16 mouse cellular contexts compared by ENCODE assay signal in the genomic region with DNA sequence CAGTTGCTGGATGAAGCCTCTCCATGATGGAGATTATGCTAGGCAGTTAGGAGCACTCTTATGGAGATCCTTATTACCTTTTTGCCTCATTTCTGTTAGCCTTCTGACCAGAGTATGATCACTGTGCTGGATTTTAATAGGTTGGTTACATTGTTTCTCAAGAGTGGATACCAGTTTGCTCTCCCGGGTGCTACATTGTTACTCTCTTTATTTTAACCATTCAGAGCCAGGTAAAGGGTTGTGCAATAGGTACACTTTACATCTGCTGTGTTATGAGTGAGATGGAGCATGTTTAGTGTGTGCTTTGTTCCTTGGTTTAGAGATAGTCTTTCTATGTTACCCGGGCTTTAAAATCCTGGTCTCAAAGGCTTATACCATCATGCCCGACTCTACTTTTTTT.
"Had no signal": no experiment of that assay in that cellular context is flagged by ENCODE, and none has a peak within 500 bp of the region (broad histone marks: within the 10 kb centered on the region; RNA-seq: fewer than 3 reads in every experiment).

No protein-coding gene starts in this region.

- H3K27ac ChIP-seq: neural tube, embryonic 13.5 days; neural tube, embryonic 15.5 days; stomach, embryonic 15.5 days; stomach, postnatal 0 days had no signal

- H3K9me3 ChIP-seq: neural tube, embryonic 13.5 days; neural tube, embryonic 15.5 days; stomach, embryonic 15.5 days had no signal

- H3K4me1 ChIP-seq: neural tube, embryonic 13.5 days; neural tube, embryonic 15.5 days; stomach, embryonic 15.5 days had no signal

- H3K4me3 ChIP-seq: neural tube, embryonic 13.5 days; neural tube, embryonic 15.5 days; stomach, embryonic 15.5 days had no signal

- DNase-seq: retina, postnatal 1 day; right cerebral cortex, adult 18-20 months; right cerebral cortex, postnatal 14 days; right cerebral cortex, postnatal 25 days; right cerebral cortex, postnatal 4 days; spleen, adult 18-20 months; thymus, adult 18-20 months; thymus, adult 2 months; thymus, postnatal 14 days; thymus, postnatal 25 days; thymus, postnatal 36 days; thymus, postnatal 4 days had no signal

- H3K9ac ChIP-seq: neural tube, embryonic 13.5 days; neural tube, embryonic 15.5 days; stomach, embryonic 15.5 days had no signal

- H3K27me3 ChIP-seq: neural tube, embryonic 13.5 days; neural tube, embryonic 15.5 days; stomach, embryonic 15.5 days had no signal

- H3K4me2 ChIP-seq: neural tube, embryonic 13.5 days; neural tube, embryonic 15.5 days; stomach, embryonic 15.5 days had no signal
